Mouse (Mus musculus) lung, postnatal 0 days (tissue): ENCODE results near the gene Car1.

ENCODE experiments used
- CTCF ChIP-seq: IDR thresholded peaks from 2 replicates; pipeline ENCODE4 v1.5.1; 2016; ENCODE audit warnings: antibody characterized with exemption, mild to moderate bottlenecking
- EP300 ChIP-seq: IDR thresholded peaks from 2 replicates; pipeline ENCODE4 v1.6.1; 2016; ENCODE audit warnings: antibody characterized with exemption, mild to moderate bottlenecking, control low read depth

DNA sequence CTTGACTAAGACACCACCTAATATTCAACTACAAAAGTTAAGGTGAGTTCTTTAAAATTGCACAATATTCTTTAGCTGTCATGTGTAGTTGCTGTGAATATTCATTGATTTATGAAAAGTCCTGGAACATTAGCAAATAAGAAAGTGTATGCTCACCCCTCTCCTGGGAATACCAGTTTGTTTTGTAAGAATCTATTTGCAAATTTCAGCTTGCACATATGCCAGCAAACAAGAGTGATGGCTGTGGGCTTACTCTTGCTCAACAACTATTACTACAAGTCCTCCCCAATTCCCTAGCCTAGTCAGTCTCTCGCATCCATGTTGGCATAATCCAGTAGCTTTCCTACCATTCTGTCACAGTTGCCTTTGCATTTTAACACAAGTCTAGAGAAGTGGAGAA lies 52.5 kb downstream of the Car1 start:
- TF ChIP-seq CTCF (no peak), EP300 (no peak)
